Comparison of ENCODE assay signal across 7 mouse cellular contexts in genomic region chr14:54603686-54604085, GRCm38 (mm10). TPM values are rescaled to one million over a fixed set of nuclear protein-coding genes. Genes with fewer than 3 reads are reported as not detected.
DNase-seq lines count a peak whose midpoint lies in the region; ATAC-seq and TF ChIP-seq lines count a peak whose summit lies in the region.

No protein-coding gene starts in this region.

- H3K27ac ChIP-seq in embryonic fibroblast, embryonic 13.5 days (ENCODE audit: insufficient read depth, low read length) = peak overlapping the region; percentile 66
- H3K27ac ChIP-seq in limb, embryonic 11.5 days (replicated peaks; ENCODE audit: low read depth, low read length) = no peak overlapping the region
- H3K27ac ChIP-seq in neural tube, embryonic 15.5 days (replicated peaks) = peak overlapping the region; percentile 98

- TF ChIP-seq CTCF in lung, adult 2 months (IDR thresholded peaks at IDR 0.05; ENCODE audit: insufficient read depth, low read length) = no peak
- no peak for TF ChIP-seq CTCF in embryonic fibroblast, embryonic 13.5 days (IDR thresholded peaks at IDR 0.05; ENCODE audit: borderline replicate concordance, insufficient read depth, low read length)

- DNase-seq in lung, adult 2 months = no peak
- DNase-seq in lung, adult 18-20 months = no peak
- DNase-seq in limb, embryonic 11.5 days (ENCODE audit: low spot score) = no peak
- no peak for DNase-seq in right cerebral cortex, postnatal 14 days
- no peak for DNase-seq in cerebellum, adult 9-11 months

- WGBS in lung, adult 2 months = 82% methylated on average over 8 of the region's 8 CpGs
- 83% methylated on average over 8 of the region's 8 CpGs for WGBS in limb, embryonic 11.5 days
- WGBS in neural tube, embryonic 15.5 days = 85% methylated on average over 8 of the region's 8 CpGs

- ATAC-seq in limb, embryonic 11.5 days (ENCODE audit: insufficient number of reproducible peaks, low FRiP score, low TSS enrichment, low read depth) = no peak
- no peak for ATAC-seq in neural tube, embryonic 15.5 days (ENCODE audit: low FRiP score)

- no peaks in the 10 kb centered on the region for H3K27me3 ChIP-seq in limb, embryonic 11.5 days (ENCODE audit: control insufficient read depth, insufficient read depth, low read length)
- no peaks in the 10 kb centered on the region for H3K27me3 ChIP-seq in neural tube, embryonic 15.5 days (replicated peaks)

- no peaks in the 10 kb centered on the region; the same call in 1 of the 2 replicates for H3K9me3 ChIP-seq in limb, embryonic 11.5 days (ENCODE audit: control insufficient read depth, low read length)
- H3K9me3 ChIP-seq in neural tube, embryonic 15.5 days (replicated peaks) = no peaks in the 10 kb centered on the region

- H3K4me2 ChIP-seq in limb, embryonic 11.5 days (ENCODE audit: low read depth, severe bottlenecking) = peak overlapping the region; percentile 37
- H3K4me2 ChIP-seq in neural tube, embryonic 15.5 days = peak overlapping the region; percentile 63

- H3K4me3 ChIP-seq in lung, adult 2 months (replicated peaks; ENCODE audit: extremely low read depth, low read depth, low read length) = peak overlapping the region; percentile 39
- H3K4me3 ChIP-seq in embryonic fibroblast, embryonic 13.5 days (ENCODE audit: insufficient read depth, low read length) = peak overlapping the region; percentile 25; the same call in 1 of the 2 replicates
- H3K4me3 ChIP-seq in limb, embryonic 11.5 days (ENCODE audit: low read depth, low read length) = peak overlapping the region; percentile 67; the same call in 1 of the 2 replicates
- peak overlapping the region; percentile 66 for H3K4me3 ChIP-seq in neural tube, embryonic 15.5 days (replicated peaks)

- H3K9ac ChIP-seq in limb, embryonic 11.5 days (ENCODE audit: low read length) = peak overlapping the region; percentile 93; the same call in 1 of the 2 replicates
- H3K9ac ChIP-seq in neural tube, embryonic 15.5 days (replicated peaks) = no peak overlapping the region

- no peaks in the 10 kb centered on the region for H3K36me3 ChIP-seq in limb, embryonic 11.5 days (ENCODE audit: control insufficient read depth, insufficient read depth, low read length)
- no peaks in the 10 kb centered on the region for H3K36me3 ChIP-seq in neural tube, embryonic 15.5 days

- H3K4me1 ChIP-seq in lung, adult 2 months (ENCODE audit: control insufficient read depth, insufficient read depth, low read length) = peaks cover 3% of the 10 kb centered on the region; the same call in 1 of the 2 replicates
- H3K4me1 ChIP-seq in embryonic fibroblast, embryonic 13.5 days (ENCODE audit: control insufficient read depth, insufficient read depth, low read length) = no peaks in the 10 kb centered on the region
- peaks cover 3% of the 10 kb centered on the region; the same call in 1 of the 2 replicates for H3K4me1 ChIP-seq in limb, embryonic 11.5 days (ENCODE audit: control insufficient read depth, insufficient read depth, low read length)
- peaks cover 26% of the 10 kb centered on the region for H3K4me1 ChIP-seq in neural tube, embryonic 15.5 days

- TF ChIP-seq POLR2A in lung, adult 2 months (IDR thresholded peaks at IDR 0.05; ENCODE audit: borderline replicate concordance, extremely low read depth, low read depth, low read length) = no peak
- no peak for TF ChIP-seq POLR2A in embryonic fibroblast, embryonic 13.5 days (IDR thresholded peaks at IDR 0.05; ENCODE audit: low read depth, low read length)

RNA-seq across cellular contexts. Expression of gene 4931414P19Rik, which starts 2.1 kb away (rescaled TPM):
- polyA plus RNA-seq in lung, adult 2 months (2012; rRNA removed) = 6.5 and 7.3 TPM in 2 replicates
- 3.6 and 4.8 TPM in 2 replicates for polyA plus RNA-seq in embryonic fibroblast, embryonic 13.5 days (2011; ENCODE audit: insufficient read length, low read depth, missing spikeins)
- 6.8 and 7.8 TPM in 2 replicates for polyA plus RNA-seq in limb, embryonic 11.5 days (2014; fragmentation: Nextera tagmentation; extraction: Ambion mirVana)
- polyA plus RNA-seq in neural tube, embryonic 15.5 days (2015; fragmentation: Nextera tagmentation; extraction: Ambion mirVana) = 4.4 and 6.5 TPM in 2 replicates

RNA-seq across cellular contexts. Expression of gene Psmb5, which starts 14.1 kb away (rescaled TPM):
- polyA plus RNA-seq in lung, adult 2 months (2012; rRNA removed) = 129 and 146 TPM in 2 replicates
- 147 and 178 TPM in 2 replicates for polyA plus RNA-seq in embryonic fibroblast, embryonic 13.5 days (2011; ENCODE audit: insufficient read length, low read depth, missing spikeins)
- polyA plus RNA-seq in limb, embryonic 11.5 days (2014; fragmentation: Nextera tagmentation; extraction: Ambion mirVana) = 474 and 488 TPM in 2 replicates
- 446 and 448 TPM in 2 replicates for polyA plus RNA-seq in neural tube, embryonic 15.5 days (2015; fragmentation: Nextera tagmentation; extraction: Ambion mirVana)

RNA-seq across cellular contexts. Expression of gene Psmb11, which starts 17.5 kb away (rescaled TPM):
- not detected in 2 replicates for polyA plus RNA-seq in lung, adult 2 months (2012; rRNA removed)
- polyA plus RNA-seq in embryonic fibroblast, embryonic 13.5 days (2011; ENCODE audit: insufficient read length, low read depth, missing spikeins) = not detected in 2 replicates
- 0.20 TPM in 1 of 2 replicates, not detected in the other for polyA plus RNA-seq in limb, embryonic 11.5 days (2014; fragmentation: Nextera tagmentation; extraction: Ambion mirVana)
- polyA plus RNA-seq in neural tube, embryonic 15.5 days (2015; fragmentation: Nextera tagmentation; extraction: Ambion mirVana) = 0.04 and 27.8 TPM in 2 replicates

RNA-seq across cellular contexts. Expression of gene Ajuba, which starts 26.3 kb away (rescaled TPM):
- polyA plus RNA-seq in lung, adult 2 months (2012; rRNA removed) = 36.4 and 49.6 TPM in 2 replicates
- polyA plus RNA-seq in embryonic fibroblast, embryonic 13.5 days (2011; ENCODE audit: insufficient read length, low read depth, missing spikeins) = 39.4 and 44.3 TPM in 2 replicates
- polyA plus RNA-seq in limb, embryonic 11.5 days (2014; fragmentation: Nextera tagmentation; extraction: Ambion mirVana) = 38.5 and 41.8 TPM in 2 replicates
- polyA plus RNA-seq in neural tube, embryonic 15.5 days (2015; fragmentation: Nextera tagmentation; extraction: Ambion mirVana) = 6.1 and 12.9 TPM in 2 replicates

RNA-seq across cellular contexts. Expression of gene Gm17606, which starts 37.1 kb away (rescaled TPM):
- polyA plus RNA-seq in lung, adult 2 months (2012; rRNA removed) = not detected in 2 replicates
- not detected in 2 replicates for polyA plus RNA-seq in embryonic fibroblast, embryonic 13.5 days (2011; ENCODE audit: insufficient read length, low read depth, missing spikeins)
- polyA plus RNA-seq in limb, embryonic 11.5 days (2014; fragmentation: Nextera tagmentation; extraction: Ambion mirVana) = not detected in 2 replicates
- polyA plus RNA-seq in neural tube, embryonic 15.5 days (2015; fragmentation: Nextera tagmentation; extraction: Ambion mirVana) = not detected in 2 replicates
